Mouse (Mus musculus): ENCODE measurements around the gene Sez6l2. TPM values are rescaled to one million over a fixed set of nuclear protein-coding genes. Genes with fewer than 3 reads are reported as not detected.

Gene Sez6l2
- polyA plus RNA-seq, 1 experiment from 2014 or later, result 0.43 TPM

GRCm38 (mm10) chr7:126963548-126964286 is 13.4 kb downstream of the Sez6l2 start:
- Histone ChIP-seq H3K27me3 (ENCODE audit: insufficient read depth, low read length) (no peaks in the 10 kb centered on the region), H3K9me3 (ENCODE audit: low read length) (no peaks in the 10 kb centered on the region), H3K4me3 (ENCODE audit: low read depth, low read length) (no peak overlapping the region), H3K4me1 (ENCODE audit: insufficient read depth) (0 out of 2 replicates have a peak, but pooled peaks cover 4% of the 10 kb centered on the region), H3K27ac (ENCODE audit: low read depth) (no peak overlapping the region), H3K36me3 (replicated peaks; ENCODE audit: insufficient read depth, low read length) (no peaks in the 10 kb centered on the region), H3K9ac (replicated peaks) (no peak overlapping the region), H3K4me2 (ENCODE audit: low read depth, low read length) (0 out of 2 replicates have a peak overlapping the region, but pooled peaks have one; percentile 14)
- ATAC-seq (peak; percentile 59; the same call in 1 of the 2 replicates), DNase-seq (peak; percentile 67)
- TF ChIP-seq EP300 (IDR thresholded peaks at IDR 0.05; ENCODE audit: low read depth), result no peak
- peak; percentile 75 for TF ChIP-seq CTCF (IDR thresholded peaks at IDR 0.05; ENCODE audit: low read depth)
- 31% methylated on average over 19 of the region's 19 CpGs for WGBS (ENCODE audit: insufficient replicate concordance)

GRCm38 (mm10) chr7:126965568-126965967 is 15.2 kb downstream of the Sez6l2 start:
- WGBS (ENCODE audit: insufficient replicate concordance), result 47% methylated on average over 3 of the region's 3 CpGs

GRCm38 (mm10) chr7:126967361-126967760 is 17.0 kb downstream of the Sez6l2 start:
- Histone ChIP-seq H3K9ac (replicated peaks) (no peak overlapping the region), H3K4me1 (ENCODE audit: insufficient read depth) (0 out of 2 replicates have a peak, but pooled peaks cover 4% of the 10 kb centered on the region), H3K9me3 (ENCODE audit: low read length) (no peaks in the 10 kb centered on the region), H3K27ac (ENCODE audit: low read depth) (no peak overlapping the region), H3K27me3 (ENCODE audit: insufficient read depth, low read length) (no peaks in the 10 kb centered on the region), H3K4me3 (ENCODE audit: low read depth, low read length) (no peak overlapping the region), H3K4me2 (ENCODE audit: low read depth, low read length) (no peak overlapping the region), H3K36me3 (replicated peaks; ENCODE audit: insufficient read depth, low read length) (no peaks in the 10 kb centered on the region)
- ATAC-seq, result no peak
- 64% methylated on average over 6 of the region's 6 CpGs for whole genome bisulfite sequencing (ENCODE audit: insufficient replicate concordance)
- DNase-seq, result no peak
- no peak for TF ChIP-seq CTCF (IDR thresholded peaks at IDR 0.05; ENCODE audit: low read depth)
- no peak for TF ChIP-seq EP300 (IDR thresholded peaks at IDR 0.05; ENCODE audit: low read depth)

More at GRCm38 (mm10) chr7:126965568-126965967, 15.2 kb downstream of the Sez6l2 start:
- no peak overlapping the region for H3K9ac ChIP-seq (replicated peaks)
- no peak overlapping the region for H3K4me3 ChIP-seq (ENCODE audit: low read depth, low read length)
- H3K9me3 ChIP-seq (ENCODE audit: low read length), result no peaks in the 10 kb centered on the region
- H3K36me3 ChIP-seq (replicated peaks; ENCODE audit: insufficient read depth, low read length), result no peaks in the 10 kb centered on the region
- no peak for TF ChIP-seq EP300 (IDR thresholded peaks at IDR 0.05; ENCODE audit: low read depth)
- no peak for TF ChIP-seq CTCF (IDR thresholded peaks at IDR 0.05; ENCODE audit: low read depth)
- no peaks in the 10 kb centered on the region for H3K27me3 ChIP-seq (ENCODE audit: insufficient read depth, low read length)
- H3K4me1 ChIP-seq (ENCODE audit: insufficient read depth), result 0 out of 2 replicates have a peak, but pooled peaks cover 4% of the 10 kb centered on the region
- ATAC-seq (no peak), DNase-seq (no peak)
- no peak overlapping the region for H3K27ac ChIP-seq (ENCODE audit: low read depth)
- no peak overlapping the region for H3K4me2 ChIP-seq (ENCODE audit: low read depth, low read length)

- WGBS (ENCODE audit: insufficient replicate concordance), result 4% methylated on average over 8 of the region's 8 CpGs
- H3K9ac ChIP-seq (replicated peaks), result 0 out of 2 replicates have a peak overlapping the region, but pooled peaks have one; percentile 7
Observed at GRCm38 (mm10) chr7:126975493-126975892, 25.1 kb downstream of the Sez6l2 start.

GRCm38 (mm10) chr7:126975893-126975949 is 25.4 kb downstream of the Sez6l2 start, which contains the start of gene Cdipt:
Gene Cdipt, plus strand, starts transcription at chr7:126975914.
- Histone ChIP-seq H3K4me1 (ENCODE audit: insufficient read depth) (peaks cover 23% of the 10 kb centered on the region), H3K4me3 (ENCODE audit: low read depth, low read length) (peak within 1 kb of the TSS; percentile 93), H3K36me3 (replicated peaks; ENCODE audit: insufficient read depth, low read length) (peaks cover 23% of the 10 kb centered on the region), H3K27me3 (ENCODE audit: insufficient read depth, low read length) (no peaks in the 10 kb centered on the region), H3K9me3 (ENCODE audit: low read length) (no peaks in the 10 kb centered on the region), H3K4me2 (ENCODE audit: low read depth, low read length) (peak within 1 kb of the TSS; percentile 91), H3K9ac (replicated peaks) (peak within 1 kb of the TSS; percentile 95), H3K27ac (ENCODE audit: low read depth) (peak within 1 kb of the TSS; percentile 95)
- 0% methylated on average over 1 of the region's 1 CpGs for WGBS (ENCODE audit: insufficient replicate concordance)
- ATAC-seq (no peak), DNase-seq (no peak)
- TF ChIP-seq EP300 (IDR thresholded peaks at IDR 0.05; ENCODE audit: low read depth), result no peak
- no peak for TF ChIP-seq CTCF (IDR thresholded peaks at IDR 0.05; ENCODE audit: low read depth)

More at GRCm38 (mm10) chr7:126975493-126975892, 25.1 kb downstream of the Sez6l2 start:
- Histone ChIP-seq H3K4me2 (ENCODE audit: low read depth, low read length) (peak overlapping the region; percentile 91), H3K4me3 (ENCODE audit: low read depth, low read length) (peak overlapping the region; percentile 93), H3K36me3 (replicated peaks; ENCODE audit: insufficient read depth, low read length) (peaks cover 23% of the 10 kb centered on the region), H3K9me3 (ENCODE audit: low read length) (no peaks in the 10 kb centered on the region), H3K4me1 (ENCODE audit: insufficient read depth) (peaks cover 23% of the 10 kb centered on the region), H3K27me3 (ENCODE audit: insufficient read depth, low read length) (no peaks in the 10 kb centered on the region), H3K27ac (ENCODE audit: low read depth) (peak overlapping the region; percentile 95)
- TF ChIP-seq EP300 (IDR thresholded peaks at IDR 0.05; ENCODE audit: low read depth), result no peak
- TF ChIP-seq CTCF (IDR thresholded peaks at IDR 0.05; ENCODE audit: low read depth), result no peak
- ATAC-seq (no peak), DNase-seq (no peak)

GRCm38 (mm10) chr7:126975950-126976866 is 25.8 kb downstream of the Sez6l2 start, which contains the start of gene Cdiptos:
Gene Cdiptos, minus strand, starts transcription at chr7:126976098.
- TF ChIP-seq CTCF (IDR thresholded peaks at IDR 0.05; ENCODE audit: low read depth) (peak; percentile 99), EP300 (IDR thresholded peaks at IDR 0.05; ENCODE audit: low read depth) (peak; percentile 74; the same call in 1 of the 2 replicates)
- H3K36me3 ChIP-seq (replicated peaks; ENCODE audit: insufficient read depth, low read length), result peaks cover 23% of the 10 kb centered on the region
- under 1% methylated on average over 55 of the region's 55 CpGs for WGBS (ENCODE audit: insufficient replicate concordance)
- peak; percentile 97 for ATAC-seq
- DNase-seq, result peak; percentile 97
- H3K4me2 ChIP-seq (ENCODE audit: low read depth, low read length), result peak within 1 kb of the TSS; percentile 91
- H3K27ac ChIP-seq (ENCODE audit: low read depth), result peak within 1 kb of the TSS; percentile 95
- no peaks in the 10 kb centered on the region for H3K9me3 ChIP-seq (ENCODE audit: low read length)
- peak within 1 kb of the TSS; percentile 93 for H3K4me3 ChIP-seq (ENCODE audit: low read depth, low read length)
- H3K4me1 ChIP-seq (ENCODE audit: insufficient read depth), result peaks cover 23% of the 10 kb centered on the region
- peak within 1 kb of the TSS; percentile 95 for H3K9ac ChIP-seq (replicated peaks)
- H3K27me3 ChIP-seq (ENCODE audit: insufficient read depth, low read length), result no peaks in the 10 kb centered on the region

Measured in liver, postnatal 0 days (tissue).